Mouse (Mus musculus): ENCODE measurements around the gene Pgam2.
A peak's percentile ranks its signal among the peaks of the same experiment; 100 is the strongest.

The Pgam2 gene

DNA sequence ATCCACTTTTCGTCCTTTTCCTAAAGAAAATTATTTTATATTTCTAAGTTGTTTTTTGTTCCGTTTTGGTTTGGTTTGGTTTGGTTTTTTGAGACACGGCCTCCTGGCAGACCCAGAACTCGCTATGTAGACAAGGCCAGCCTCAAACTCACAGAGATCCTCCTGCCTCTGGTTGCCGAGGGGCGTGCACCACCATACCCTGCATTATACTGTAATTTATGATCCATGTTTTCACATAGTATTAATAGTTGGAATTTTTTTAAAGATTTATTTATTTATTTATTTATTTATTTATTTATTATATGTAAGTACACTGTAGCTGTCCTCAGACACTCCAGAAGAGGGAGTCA lies 40.9 kb downstream of the Pgam2 start:
- DNase-seq (ENCODE audit: low spot score): no peak

DNA sequence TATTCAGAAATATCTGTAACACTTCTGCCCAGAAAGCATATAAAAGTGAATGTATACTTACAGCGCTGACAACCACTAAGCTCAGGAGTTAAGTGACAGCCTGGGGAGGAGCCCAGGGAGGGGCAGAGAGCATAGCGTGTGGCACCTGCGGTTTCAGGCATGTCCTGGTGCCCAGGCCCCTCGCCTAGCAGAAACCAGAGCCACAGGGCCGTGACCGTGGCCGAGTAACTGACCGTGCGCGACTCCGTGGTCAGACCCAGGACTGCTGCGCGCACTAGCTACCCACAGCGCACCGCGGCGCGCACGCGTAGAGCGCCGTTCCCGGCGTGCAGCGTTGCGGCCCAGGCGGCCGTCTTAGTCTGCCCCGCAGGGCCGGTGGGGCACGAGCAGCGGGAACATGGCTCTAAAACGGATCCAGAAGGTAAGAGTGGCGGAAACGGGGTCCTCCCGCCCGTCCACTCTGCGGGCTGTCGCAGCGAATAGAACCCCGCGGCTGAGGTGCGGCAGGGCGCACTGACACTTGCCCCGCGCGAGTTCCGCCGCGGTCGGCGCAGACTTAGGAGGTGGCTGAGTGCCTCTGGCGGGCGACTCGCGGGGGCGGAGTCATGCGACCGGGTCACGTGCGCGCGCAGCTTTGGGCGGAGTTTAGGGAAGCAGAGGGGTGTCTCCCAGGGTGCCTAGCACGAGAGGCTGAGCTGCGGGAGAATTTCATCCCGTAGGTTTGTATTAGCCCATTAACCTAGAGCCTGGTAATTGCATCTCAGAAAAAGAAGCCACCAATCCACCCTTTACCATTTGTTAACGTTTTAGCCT lies 41.5 kb downstream of the Pgam2 start, which contains the start of gene Urgcp:
Gene Urgcp, minus strand, starts transcription at position 557 of the 813 bp plus-strand sequence.
- DNase-seq (ENCODE audit: low spot score): peak; percentile 91

DNA sequence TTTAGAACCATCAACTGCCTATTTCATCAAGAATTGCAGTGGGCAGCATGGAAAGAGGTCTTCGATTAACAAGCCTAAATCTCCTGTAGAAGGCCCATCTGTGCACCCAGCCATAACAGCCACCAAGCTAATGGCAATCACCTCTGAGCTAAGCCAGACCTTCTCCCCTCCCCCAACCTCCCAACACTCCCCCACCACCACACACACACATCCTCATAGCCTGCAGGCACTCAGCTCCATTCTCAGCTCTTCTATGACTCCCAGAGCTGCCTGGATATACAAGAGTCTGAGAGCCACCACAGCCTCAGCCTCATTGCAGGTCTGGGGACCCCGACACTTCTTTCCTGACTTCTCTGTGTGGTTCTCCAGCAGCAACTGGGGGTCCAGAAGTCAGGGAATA lies 49.8 kb downstream of the Pgam2 start:
- DNase-seq (ENCODE audit: low spot score): no peak
